Mouse (Mus musculus) kidney, embryonic 16.5 days (tissue): ENCODE measurements around the gene Cyp4f39. TPM values are rescaled to one million over a fixed set of nuclear protein-coding genes. Genes with fewer than 3 reads are reported as not detected.
"Not testable (repeated sequence)": the region's sequence is repeated elsewhere in the genome, so short reads cannot be mapped to it uniquely, and the experiment has no call there.

Source experiments
- ATAC-seq: fragments of 200-750 bp; cut with Nextera tagmentation; 2 replicates; pipeline ENCODE4 v1.8.0; 2017; ENCODE audit warnings: moderate TSS enrichment; ENCODE audit not compliant: low FRiP score, low TSS enrichment
- H3K27ac ChIP-seq: fragments of 300-500 bp; sonication (generic); 2 replicates; pipeline ENCODE4 v1.5.1; 2014; ENCODE audit warnings: low read length
- H3K27me3 ChIP-seq: fragments of 300-500 bp; sonication (generic); 2 replicates; pipeline ENCODE4 v1.6.1; 2014; ENCODE audit warnings: low read length, control low read depth, mixed read lengths; ENCODE audit not compliant: insufficient read depth
- H3K36me3 ChIP-seq: fragments of 300-500 bp; sonication (generic); 2 replicates; pipeline ENCODE4 v1.6.1; 2014; ENCODE audit warnings: low read length, control low read depth, mixed read lengths; ENCODE audit not compliant: insufficient read depth
- H3K4me1 ChIP-seq: fragments of 300-500 bp; sonication (generic); 2 replicates; pipeline ENCODE4 v1.6.1; 2014; ENCODE audit warnings: low read length, control low read depth, mixed read lengths; ENCODE audit not compliant: insufficient read depth
- H3K4me2 ChIP-seq: fragments of 300-500 bp; sonication (generic); replicated peaks from 2 replicates; pipeline ENCODE4 v1.6.1; 2014; ENCODE audit warnings: low read depth, low read length
- H3K4me3 ChIP-seq: fragments of 300-500 bp; sonication (generic); 2 replicates; pipeline ENCODE4 v1.5.1; 2014; ENCODE audit warnings: mild to moderate bottlenecking, low read length
- H3K9ac ChIP-seq: fragments of 300-500 bp; sonication (generic); replicated peaks from 2 replicates; pipeline ENCODE4 v1.6.1; 2014; ENCODE audit warnings: low read length
- H3K9me3 ChIP-seq: fragments of 300-500 bp; sonication (generic); 2 replicates; pipeline ENCODE4 v1.6.1; 2016; ENCODE audit warnings: low read length, control low read depth
- WGBS: fragments of 180-500 bp; shearing (Covaris S2); extraction: QIAGEN DNeasy Blood & Tissue Kit; methylation state at CpG from one replicate; pipeline ENCODE4 v1.1.7; 2014; 5-methylcytosine and 5-hydroxymethylcytosine counted together
- polyA plus RNA-seq: library from polyadenylated mRNA; unstranded; fragments of >200 nt; fragmentation: Nextera tagmentation; extraction: Ambion mirVana; gene quantifications from 2 replicates; pipeline ENCODE4 v1.2.1, GENCODE M21; 2015

The Cyp4f39 gene
- polyA plus RNA-seq, 1 experiment from 2014 or later, result 1.0 TPM

GRCm38 (mm10) chr17:32492349-32492980 lies 39.9 kb downstream of the Cyp4f39 start:
- ATAC-seq, result peak; percentile 82
- Histone ChIP-seq H3K9ac (peak overlapping the region; percentile 64), H3K4me2 (peak overlapping the region; percentile 61), H3K4me3 (peak overlapping the region; percentile 44), H3K27me3 (peaks cover 5% of the 10 kb centered on the region; the same call in 1 of the 2 replicates), H3K9me3 (no peaks in the 10 kb centered on the region; the same call in none of the 2 replicates), H3K27ac (no peak overlapping the region), H3K4me1 (peaks cover 6% of the 10 kb centered on the region), H3K36me3 (no peaks in the 10 kb centered on the region)
- WGBS, result 12% methylated on average over 30 of the region's 30 CpGs

- WGBS, result 19% methylated on average over 1 of the region's 1 CpGs
These were observed 42.1 kb downstream of the Cyp4f39 start for GRCm38 (mm10) chr17:32494601-32495000.

GRCm38 (mm10) chr17:32500511-32500910 lies 48.0 kb downstream of the Cyp4f39 start:
- not testable (repeated sequence) for H3K27ac ChIP-seq, H3K36me3 ChIP-seq, H3K4me3 ChIP-seq, H3K4me2 ChIP-seq, H3K9ac ChIP-seq, H3K4me1 ChIP-seq, H3K27me3 ChIP-seq, H3K9me3 ChIP-seq, ATAC-seq
- WGBS, result 81% methylated on average over 4 of the region's 4 CpGs

More at GRCm38 (mm10) chr17:32494601-32495000, 42.1 kb downstream of the Cyp4f39 start:
- Histone ChIP-seq H3K36me3 (no peaks in the 10 kb centered on the region), H3K27ac (no peak overlapping the region), H3K9me3 (no peaks in the 10 kb centered on the region; the same call in none of the 2 replicates), H3K9ac (no peak overlapping the region), H3K4me2 (no peak overlapping the region), H3K4me3 (no peak overlapping the region), H3K4me1 (peaks cover 6% of the 10 kb centered on the region), H3K27me3 (peaks cover 5% of the 10 kb centered on the region; the same call in 1 of the 2 replicates)
- ATAC-seq, result peak; percentile 77

- 75% methylated on average over 3 of the region's 3 CpGs for WGBS
- no peak for ATAC-seq
- Histone ChIP-seq H3K4me1 (0 out of 2 replicates have a peak, but pooled peaks cover 5% of the 10 kb centered on the region), H3K9ac (no peak overlapping the region), H3K27ac (no peak overlapping the region), H3K9me3 (no peaks in the 10 kb centered on the region), H3K4me3 (no peak overlapping the region), H3K36me3 (no peaks in the 10 kb centered on the region), H3K4me2 (no peak overlapping the region), H3K27me3 (no peaks in the 10 kb centered on the region)
These were observed 48.5 kb downstream of the Cyp4f39 start for GRCm38 (mm10) chr17:32501051-32501450.

GRCm38 (mm10) chr17:32503111-32503510 lies 50.6 kb downstream of the Cyp4f39 start:
- Histone ChIP-seq H3K27me3 (no peaks in the 10 kb centered on the region), H3K27ac (no peak overlapping the region), H3K4me2 (no peak overlapping the region), H3K9me3 (no peaks in the 10 kb centered on the region), H3K4me3 (no peak overlapping the region), H3K36me3 (no peaks in the 10 kb centered on the region), H3K9ac (no peak overlapping the region), H3K4me1 (peaks cover 14% of the 10 kb centered on the region)
- ATAC-seq, result no peak
- WGBS, result 53% methylated on average over 2 of the region's 2 CpGs

GRCm38 (mm10) chr17:32505851-32506728 lies 53.6 kb downstream of the Cyp4f39 start, which contains the start of gene Cyp4f17:
TSS of gene Cyp4f17 (plus strand) at chr17:32506050.
- Histone ChIP-seq H3K27me3 (no peaks in the 10 kb centered on the region), H3K4me1 (peaks cover 14% of the 10 kb centered on the region), H3K4me2 (peak within 1 kb of the TSS; percentile 81), H3K4me3 (peak within 1 kb of the TSS; percentile 53), H3K9ac (peak within 1 kb of the TSS; percentile 71), H3K9me3 (no peaks in the 10 kb centered on the region), H3K36me3 (peaks cover 6% of the 10 kb centered on the region), H3K27ac (peak within 1 kb of the TSS; percentile 81)
- ATAC-seq, result peak; percentile 96
- WGBS, result under 1% methylated on average over 30 of the region's 30 CpGs

GRCm38 (mm10) chr17:32506729-32507245 lies 54.3 kb downstream of the Cyp4f39 start:
- Histone ChIP-seq H3K9me3 (no peaks in the 10 kb centered on the region), H3K36me3 (peaks cover 6% of the 10 kb centered on the region), H3K27me3 (no peaks in the 10 kb centered on the region), H3K4me1 (peaks cover 14% of the 10 kb centered on the region), H3K4me2 (peak overlapping the region; percentile 81), H3K27ac (peak overlapping the region; percentile 34; the same call in 1 of the 2 replicates), H3K4me3 (peak overlapping the region; percentile 53), H3K9ac (peak overlapping the region; percentile 71)
- ATAC-seq, result no peak; the same call in 1 of the 2 replicates
- WGBS, result 37% methylated on average over 9 of the region's 9 CpGs

- Histone ChIP-seq H3K36me3 (no peaks in the 10 kb centered on the region), H3K9me3 (no peaks in the 10 kb centered on the region), H3K4me1 (no peaks in the 10 kb centered on the region), H3K27me3 (no peaks in the 10 kb centered on the region), H3K9ac (no peak overlapping the region), H3K4me3 (no peak overlapping the region), H3K4me2 (no peak overlapping the region), H3K27ac (no peak overlapping the region)
- ATAC-seq, result no peak
- 83% methylated on average over 5 of the region's 5 CpGs for WGBS
These were observed 63.6 kb downstream of the Cyp4f39 start for GRCm38 (mm10) chr17:32516126-32516525.

- no peak overlapping the region for H3K9ac ChIP-seq
- no peak overlapping the region for H3K4me2 ChIP-seq
These were observed 69.5 kb downstream of the Cyp4f39 start for GRCm38 (mm10) chr17:32521981-32522380.

More at GRCm38 (mm10) chr17:32521981-32522380, 69.5 kb downstream of the Cyp4f39 start:
- Histone ChIP-seq H3K4me1 (no peaks in the 10 kb centered on the region), H3K9me3 (no peaks in the 10 kb centered on the region), H3K4me3 (no peak overlapping the region), H3K27me3 (no peaks in the 10 kb centered on the region), H3K36me3 (0 out of 2 replicates have a peak, but pooled peaks cover 11% of the 10 kb centered on the region), H3K27ac (no peak overlapping the region)
- no peak for ATAC-seq
- 97% methylated on average over 5 of the region's 5 CpGs for WGBS
